In the genomic region with DNA sequence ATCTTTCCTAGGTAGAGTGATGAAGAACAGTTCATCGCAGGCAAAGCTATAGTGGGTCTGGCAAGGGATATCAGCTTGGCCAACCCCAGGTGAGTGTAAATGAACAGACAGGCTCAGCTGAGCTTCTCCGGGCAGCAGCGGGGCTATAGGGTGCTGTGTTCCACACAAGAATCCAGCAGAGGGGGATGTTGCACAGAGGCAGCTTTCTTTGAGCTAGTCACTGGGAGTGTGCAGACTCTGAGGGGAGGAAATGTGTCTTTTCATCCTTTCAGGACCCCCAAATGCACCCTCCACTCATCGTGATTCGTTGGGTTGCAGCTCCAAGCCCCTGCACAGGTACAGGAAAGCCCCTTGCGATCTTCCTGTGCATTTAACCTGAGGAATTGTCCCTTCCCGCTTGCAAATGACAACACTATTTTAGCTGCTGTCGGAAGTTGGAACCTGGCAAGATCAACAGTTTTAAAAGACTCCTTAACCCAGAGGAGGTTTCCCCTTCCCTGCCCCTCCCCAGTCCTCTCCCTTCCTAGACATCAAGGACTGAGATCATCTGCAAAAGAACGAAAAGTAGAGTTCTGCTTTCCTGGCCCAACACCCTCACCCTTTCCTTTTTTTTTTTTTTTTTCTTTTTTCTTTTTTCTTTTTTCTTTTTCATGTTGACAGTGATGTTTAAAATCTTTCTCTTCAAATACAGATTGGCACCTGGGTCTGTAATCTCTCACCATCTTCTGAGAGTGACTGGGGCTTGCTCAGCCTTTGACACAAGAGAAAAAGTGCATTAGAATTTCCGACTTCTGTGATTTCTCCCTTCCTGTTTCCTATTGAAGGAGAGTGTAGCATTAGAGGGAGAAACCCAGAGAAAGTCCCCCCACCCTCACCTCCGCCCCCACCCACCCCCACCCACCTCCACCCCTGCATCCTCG, we compare ENCODE assay signal across 8 mouse cellular contexts.
DNase-seq lines count a peak whose midpoint lies in the region; ATAC-seq and TF ChIP-seq lines count a peak whose summit lies in the region.

No protein-coding gene starts in this region.

- no peak overlapping the region for H3K9ac ChIP-seq in lung, embryonic 14.5 days

- no peak overlapping the region for H3K4me2 ChIP-seq in lung, embryonic 14.5 days

- H3K4me1 ChIP-seq in forebrain, embryonic 10.5 days, result peaks cover 3% of the 10 kb centered on the region; the same call in 1 of the 2 replicates
- no peaks in the 10 kb centered on the region for H3K4me1 ChIP-seq in lung, embryonic 14.5 days (ENCODE audit: insufficient read depth)

- peak; percentile 86 for TF ChIP-seq CTCF in lung, embryonic 14.5 days (IDR thresholded peaks at IDR 0.05; ENCODE audit: low read depth)

- no peak overlapping the region for H3K4me3 ChIP-seq in forebrain, embryonic 10.5 days
- H3K4me3 ChIP-seq in lung, embryonic 14.5 days (ENCODE audit: low read depth, low read length), result no peak overlapping the region

- no peaks in the 10 kb centered on the region for H3K9me3 ChIP-seq in forebrain, embryonic 10.5 days
- H3K9me3 ChIP-seq in lung, embryonic 14.5 days (ENCODE audit: low read depth, low read length), result no peaks in the 10 kb centered on the region

- H3K27me3 ChIP-seq in forebrain, embryonic 10.5 days (ENCODE audit: poor library complexity, severe bottlenecking), result peaks cover 27% of the 10 kb centered on the region
- H3K27me3 ChIP-seq in lung, embryonic 14.5 days (ENCODE audit: insufficient read depth, low read length), result peaks cover 20% of the 10 kb centered on the region

- 45% methylated on average over 12 of the region's 12 CpGs for WGBS in forebrain, embryonic 10.5 days
- WGBS in lung, embryonic 14.5 days, result 27% methylated on average over 12 of the region's 12 CpGs

- peak; percentile 71; the same call in 1 of the 2 replicates for ATAC-seq in lung, embryonic 14.5 days (ENCODE audit: insufficient read depth)

- no peaks in the 10 kb centered on the region for H3K36me3 ChIP-seq in forebrain, embryonic 10.5 days (replicated peaks)
- H3K36me3 ChIP-seq in lung, embryonic 14.5 days (ENCODE audit: insufficient read depth), result no peaks in the 10 kb centered on the region

- no peak overlapping the region for H3K27ac ChIP-seq in forebrain, embryonic 10.5 days
- no peak overlapping the region for H3K27ac ChIP-seq in lung, embryonic 14.5 days (ENCODE audit: low read depth)

- DNase-seq in CD4-positive, CD25-positive, alpha-beta regulatory T cell, adult 2 months (ENCODE audit: low read depth, low spot score), result peak; percentile 80
- peak; percentile 80 for DNase-seq in brain, adult 2 months (ENCODE audit: low read depth, low spot score)
- peak; percentile 62 for DNase-seq in forebrain, embryonic 10.5 days (ENCODE audit: extremely low spot score, low spot score)
- peak; percentile 78 for DNase-seq in heart, postnatal 4 days
- DNase-seq in layer of hippocampus, adult 11-12 months (ENCODE audit: low spot score), result peak; percentile 64
- DNase-seq in lung, embryonic 14.5 days, result peak; percentile 86
- peak; percentile 21 for DNase-seq in ovary, postnatal 10 days (ENCODE audit: low spot score)
- DNase-seq in thymus, postnatal 25 days, result peak; percentile 78

Comparison
In these comparisons a context has a peak if more than half of its experiments do, and no peak if none do; other contexts are left out.
1. DNase-seq: peak in every context shown above with its lines; median percentile 86 in lung, embryonic 14.5 days; 80 in CD4-positive, CD25-positive, alpha-beta regulatory T cell, adult 2 months; 80 in brain, adult 2 months; 78 in heart, postnatal 4 days; 78 in thymus, postnatal 25 days; 64 in layer of hippocampus, adult 11-12 months; 62 in forebrain, embryonic 10.5 days; 21 in ovary, postnatal 10 days.